Mouse (Mus musculus) gastrocnemius, postnatal 14 days (tissue): ENCODE measurements at regions not wholly inside any gene's neighbourhood (a gene's known extent, or its start where the extent isn't known, plus 50 kb on each side); places are given as distances from the start of the nearest gene placed in this dataset.

Source experiments
- DNase-seq: peaks from one replicate; pipeline ENCODE4 v3.0.0; 2021; ENCODE audit warnings: mixed read lengths
- intact Hi-C: fragments of 180-260 bp; cut with DNase I; formaldehyde crosslinking; loops from one replicate; pipeline ENCODE4 v1.15.1; 2025; ENCODE audit warnings: low total_unique reads

DNA sequence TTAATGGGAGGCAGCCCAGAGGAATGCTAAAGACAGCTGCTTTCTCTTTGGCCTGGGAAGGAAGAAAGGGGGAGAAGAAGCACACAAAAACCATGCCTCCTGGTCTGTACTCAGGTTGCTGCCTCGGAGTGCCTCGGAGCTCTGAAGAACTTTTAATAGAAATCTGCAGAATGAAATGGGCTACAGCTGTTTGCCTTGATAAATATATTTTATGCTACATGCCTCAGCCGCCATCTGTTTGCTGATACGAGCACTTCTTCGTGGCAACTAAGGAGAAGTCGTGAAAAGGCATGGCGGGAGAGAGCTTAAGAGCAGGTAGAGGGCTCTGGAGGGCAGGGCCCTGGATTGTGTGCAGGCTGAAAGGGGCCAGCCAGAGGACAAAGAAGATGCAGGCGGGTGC is 69.5 kb upstream of the Kirrel3 start:
- no peak for DNase-seq
- intact Hi-C loops: no loop called here

DNA sequence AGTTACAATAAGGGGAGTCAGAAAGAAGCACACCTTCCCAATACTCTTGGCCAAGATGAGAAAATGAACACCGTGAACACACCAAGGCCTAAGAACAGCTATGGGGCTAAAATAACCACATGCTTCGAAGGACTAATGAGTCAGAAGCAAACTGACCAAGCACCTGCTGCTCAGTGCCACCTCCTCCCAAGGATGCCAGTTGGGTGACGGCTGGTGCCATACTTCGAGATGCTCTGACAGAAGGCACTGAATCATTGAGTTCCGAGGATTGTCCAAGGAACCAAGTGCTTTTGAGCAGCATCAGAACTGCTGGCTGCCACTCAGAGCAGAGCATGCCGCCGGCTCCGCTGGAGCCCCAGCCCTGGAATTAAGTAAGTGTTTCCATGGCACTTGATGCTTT is 67.6 kb upstream of the Kirrel3 start:
- intact Hi-C loops: no loop called here
- no peak for DNase-seq

DNA sequence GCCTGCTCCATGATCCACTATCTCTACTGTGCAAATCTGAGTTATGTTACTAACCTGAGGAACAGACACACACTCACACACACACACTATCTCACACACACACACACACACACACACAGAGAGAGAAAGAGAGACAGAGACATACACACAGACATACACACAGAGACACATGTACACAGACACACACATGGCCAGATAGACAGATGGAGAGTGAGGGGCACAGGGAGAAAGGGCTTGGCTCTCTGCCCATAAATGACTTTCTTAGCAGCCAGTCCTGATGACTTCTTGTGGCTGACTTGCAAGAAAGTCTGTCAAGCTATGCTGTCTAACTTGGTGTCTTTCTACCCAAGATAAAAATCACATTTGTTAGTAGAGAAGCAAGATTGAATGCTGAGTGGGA is 63.7 kb upstream of the Kirrel3 start:
- DNase-seq: no peak
- intact Hi-C loops: no loop called here

DNA sequence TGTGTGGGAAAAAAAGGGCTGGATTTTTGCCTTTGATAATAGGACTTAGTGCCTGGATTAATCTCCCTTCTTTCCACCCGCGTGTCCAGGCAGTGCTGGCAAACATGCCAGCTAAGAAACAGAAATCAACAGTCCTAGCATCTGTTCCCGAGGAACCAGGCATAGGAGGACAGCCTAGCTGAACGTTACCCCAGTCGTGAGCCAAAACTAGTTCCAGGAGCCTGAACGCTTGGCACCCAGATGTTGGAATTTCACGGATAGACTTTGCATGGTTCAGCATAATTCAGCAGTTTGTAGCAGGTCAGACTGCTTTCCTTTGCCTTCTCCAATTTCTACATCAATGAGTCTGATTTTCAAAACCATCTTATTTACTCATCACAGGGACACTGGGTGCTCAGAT is 62.6 kb upstream of the Kirrel3 start:
- intact Hi-C loops: no loop called here
- DNase-seq: no peak

DNA sequence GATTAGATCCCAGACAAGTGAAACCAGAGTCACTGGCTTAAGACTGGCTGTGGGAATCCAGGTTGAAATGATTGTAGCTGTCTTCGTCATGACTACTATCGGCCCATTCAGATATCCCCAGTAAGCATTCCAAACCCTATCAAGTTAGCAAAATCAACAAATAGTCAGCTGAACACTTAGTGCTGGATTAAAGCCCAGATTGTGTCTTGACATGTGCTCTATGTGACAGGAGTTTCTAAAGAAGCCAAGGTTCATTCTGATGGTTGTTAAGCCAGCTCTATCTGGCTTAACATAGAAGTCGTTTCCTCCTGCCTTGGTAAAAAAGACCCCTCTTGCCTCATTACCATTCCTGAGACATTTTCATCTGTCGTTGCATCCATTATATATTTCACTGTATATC is 59.1 kb upstream of the Kirrel3 start:
- intact Hi-C loops: no loop called here
- no peak for DNase-seq

DNA sequence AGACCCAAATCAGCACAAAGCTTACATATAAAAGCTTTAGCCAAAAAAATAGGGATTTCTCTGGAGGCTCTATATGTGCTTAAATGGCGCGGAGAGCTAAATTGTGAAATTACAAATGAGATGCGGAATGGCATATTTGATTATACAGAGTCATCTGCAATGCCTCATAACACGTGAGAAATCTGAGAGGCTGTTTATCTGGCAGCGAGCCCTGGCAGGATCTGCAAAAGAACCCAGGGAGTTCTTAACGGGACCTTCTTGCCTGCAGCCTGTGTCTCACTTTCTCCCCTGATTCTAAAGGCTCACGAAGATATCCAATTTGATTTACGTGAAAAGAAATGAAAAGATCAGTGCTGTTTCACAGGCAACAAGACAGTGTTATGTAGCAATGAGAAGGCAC is 58.0 kb upstream of the Kirrel3 start:
- intact Hi-C loops: no loop called here
- peak; percentile 18 for DNase-seq
